ENCODE assay signal across 14 mouse cellular contexts in the genomic region with DNA sequence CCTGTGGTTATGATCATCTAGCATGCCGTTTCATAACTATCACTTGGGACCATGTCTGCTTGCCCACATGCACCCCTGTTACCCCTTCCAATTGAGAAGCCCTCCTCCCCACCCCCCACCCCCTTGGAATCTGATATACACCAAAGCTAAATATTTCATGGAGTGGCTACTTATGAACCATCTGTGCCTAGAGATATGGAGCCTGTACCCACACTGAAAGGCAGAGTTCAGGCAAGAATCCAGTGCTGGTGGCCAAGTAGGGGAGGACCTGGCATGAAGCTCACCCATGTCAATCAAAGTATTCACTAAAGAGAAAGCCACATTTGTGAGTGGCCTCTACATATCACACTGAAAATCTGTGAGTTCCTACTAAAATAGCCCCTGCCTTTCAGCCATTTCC. TPM values are rescaled to one million over a fixed set of nuclear protein-coding genes. Genes with fewer than 3 reads are reported as not detected.
DNase-seq lines count a peak whose midpoint lies in the region; ATAC-seq and TF ChIP-seq lines count a peak whose summit lies in the region.
"Had no signal": no experiment of that assay in that cellular context is flagged by ENCODE, and none has a peak within 500 bp of the region (broad histone marks: within the 10 kb centered on the region; RNA-seq: fewer than 3 reads in every experiment).

No protein-coding gene starts in this region.

- intact Hi-C loops in left cerebral cortex, postnatal 4 days (cut with DNase I): loop anchor here (5.0 to 10.0 kb wide), 2 partner anchors 105 to 383 kb away; a partner anchor contains a TSS
- intact Hi-C loops in left cerebral cortex, adult 2 months (cut with DNase I): loop anchor here (5.0 kb wide), 1 partner anchor 398 kb away; no protein-coding TSS in a partner anchor

- no peak for TF ChIP-seq POLR2A in brain, embryonic 14.5 days (IDR thresholded peaks at IDR 0.05; ENCODE audit: borderline replicate concordance, extremely low read depth, insufficient read depth, insufficient read length, poor library complexity, severe bottlenecking)
- no peak for TF ChIP-seq POLR2A in myocyte (IDR thresholded peaks at IDR 0.05; ENCODE audit: insufficient read length, low read depth)

- no peaks in the 10 kb centered on the region for H3K79me2 ChIP-seq in myocyte (ENCODE audit: control insufficient read depth, insufficient read depth)

- H3ac ChIP-seq in myocyte (ENCODE audit: control insufficient read depth, insufficient read length): no peak overlapping the region

- no peak for TF ChIP-seq CTCF in left cerebral cortex, adult 2 months (IDR thresholded peaks at IDR 0.05)
- TF ChIP-seq CTCF in brain, embryonic 14.5 days (IDR thresholded peaks at IDR 0.05; ENCODE audit: borderline replicate concordance, extremely low read depth, insufficient read depth, insufficient read length): no peak

- H3K4me3 ChIP-seq in forebrain, embryonic 16.5 days (replicated peaks; ENCODE audit: low read length): no peak overlapping the region
- no peak overlapping the region for H3K4me3 ChIP-seq in forebrain, embryonic 13.5 days
- H3K4me3 ChIP-seq in left cerebral cortex, adult 2 months: no peak overlapping the region
- H3K4me3 ChIP-seq in myocyte: no peak overlapping the region
- H3K4me3 ChIP-seq: embryonic facial prominence, embryonic 13.5 days; kidney, embryonic 15.5 days had no signal

- 0 out of 2 replicates have a peak, but pooled peaks cover 2% of the 10 kb centered on the region for H3K27me3 ChIP-seq in forebrain, embryonic 16.5 days (replicated peaks; ENCODE audit: control insufficient read depth, insufficient read depth, low read length)
- no peaks in the 10 kb centered on the region for H3K27me3 ChIP-seq in forebrain, embryonic 13.5 days
- no peaks in the 10 kb centered on the region for H3K27me3 ChIP-seq in myocyte (ENCODE audit: control insufficient read depth, insufficient read depth, insufficient read length)
- H3K27me3 ChIP-seq: embryonic facial prominence, embryonic 13.5 days; kidney, embryonic 15.5 days had no signal

- H3K9me3 ChIP-seq in forebrain, embryonic 16.5 days (ENCODE audit: control insufficient read depth, low read length): no peaks in the 10 kb centered on the region
- no peaks in the 10 kb centered on the region for H3K9me3 ChIP-seq in forebrain, embryonic 13.5 days (replicated peaks)
- H3K9me3 ChIP-seq: embryonic facial prominence, embryonic 13.5 days; kidney, embryonic 15.5 days had no signal

- H3K36me3 ChIP-seq in forebrain, embryonic 16.5 days (ENCODE audit: control insufficient read depth, insufficient read depth): no peaks in the 10 kb centered on the region
- H3K36me3 ChIP-seq in forebrain, embryonic 13.5 days (ENCODE audit: poor library complexity, severe bottlenecking): no peaks in the 10 kb centered on the region
- no peaks in the 10 kb centered on the region for H3K36me3 ChIP-seq in myocyte (ENCODE audit: control insufficient read depth, insufficient read depth)
- H3K36me3 ChIP-seq: embryonic facial prominence, embryonic 13.5 days; kidney, embryonic 15.5 days had no signal

- no peak overlapping the region for H3K27ac ChIP-seq in forebrain, embryonic 16.5 days (ENCODE audit: low read length)
- no peak overlapping the region; the same call in 1 of the 2 replicates for H3K27ac ChIP-seq in forebrain, embryonic 13.5 days
- no peak overlapping the region for H3K27ac ChIP-seq in left cerebral cortex, adult 2 months
- H3K27ac ChIP-seq: embryonic facial prominence, embryonic 13.5 days; kidney, embryonic 15.5 days had no signal

- no peak overlapping the region for H3K4me2 ChIP-seq in forebrain, embryonic 16.5 days (ENCODE audit: low read length)
- H3K4me2 ChIP-seq in forebrain, embryonic 13.5 days: no peak overlapping the region
- peak overlapping the region; percentile 51 for H3K4me2 ChIP-seq in myocyte (ENCODE audit: low read depth)
- H3K4me2 ChIP-seq: embryonic facial prominence, embryonic 13.5 days; kidney, embryonic 15.5 days had no signal

- peak; percentile 20 for DNase-seq in left cerebral cortex, postnatal 4 days
- no peak for DNase-seq in left cerebral cortex, adult 2 months (ENCODE audit: extremely low spot score in 1 of 2, low spot score in 2 of 2)
- DNase-seq in brain, embryonic 14.5 days (ENCODE audit: low read depth): peak; percentile 37
- DNase-seq in frontal cortex, postnatal 25 days (ENCODE audit: low spot score in 2 of 2): no peak
- DNase-seq: cerebellum, adult 9-10 months; gastrocnemius, postnatal 10 days; layer of hippocampus, adult 9-11 months had no signal

- 44% methylated on average over 1 of the region's 1 CpGs for WGBS in forebrain, embryonic 16.5 days
- WGBS in forebrain, embryonic 13.5 days: 79% methylated on average over 1 of the region's 1 CpGs

- peak; percentile 65 for ATAC-seq in forebrain, embryonic 16.5 days
- ATAC-seq in forebrain, embryonic 13.5 days: no peak

- H3K4me1 ChIP-seq in forebrain, embryonic 16.5 days (replicated peaks; ENCODE audit: control insufficient read depth, insufficient read depth, low read length): peaks cover 16% of the 10 kb centered on the region
- no peaks in the 10 kb centered on the region for H3K4me1 ChIP-seq in forebrain, embryonic 13.5 days

- no peak overlapping the region for H3K9ac ChIP-seq in forebrain, embryonic 16.5 days (replicated peaks; ENCODE audit: low read depth, low read length)
- H3K9ac ChIP-seq in forebrain, embryonic 13.5 days: no peak overlapping the region
- H3K9ac ChIP-seq: embryonic facial prominence, embryonic 13.5 days; kidney, embryonic 15.5 days had no signal

TF ChIP-seq in myocyte, 11 proteins besides CTCF, POLR2A, EP300 and RAD21:
- TF ChIP-seq MYOG (IDR thresholded peaks at IDR 0.05; ENCODE audit: control insufficient read depth in 1 of 3, insufficient read depth in 1 of 3, insufficient read length in 2 of 3, low read depth in 2 of 3) (no peak), POLR2AphosphoS2 (IDR thresholded peaks at IDR 0.05; ENCODE audit: insufficient read length, low read depth) (no peak), TCF3 (IDR thresholded peaks at IDR 0.05; ENCODE audit: insufficient read length, low read depth) (no peak), SRF (IDR thresholded peaks at IDR 0.05; ENCODE audit: control insufficient read depth, insufficient read length, low read depth) (no peak)

RNA-seq across cellular contexts. Expression of a gene that starts 11.8 kb away (rescaled TPM):
- polyA plus RNA-seq in forebrain, embryonic 16.5 days (2015; fragmentation: Nextera tagmentation; extraction: Ambion mirVana): 12.5 and 16.4 TPM in 2 replicates
- polyA plus RNA-seq in forebrain, embryonic 13.5 days (2015; fragmentation: Nextera tagmentation; extraction: Ambion mirVana): 11.4 and 12.1 TPM in 2 replicates
- 10 to 100 TPM; 23.4 to 27.8 TPM for total RNA-seq in left cerebral cortex, postnatal 4 days (2021)
- total RNA-seq in left cerebral cortex, adult 2 months (2021): 10 to 100 TPM; 27.5 to 27.7 TPM
- 27.6 and 34.2 TPM in 2 replicates for polyA plus RNA-seq in brain, embryonic 14.5 days (2012; rRNA removed)
- polyA plus RNA-seq in myocyte (2012; fragmentation: generic; extraction: Trizol): 10.9 TPM

RNA-seq across cellular contexts. Expression of a gene that starts 44.3 kb away (rescaled TPM):
- polyA plus RNA-seq in forebrain, embryonic 16.5 days (2015; fragmentation: Nextera tagmentation; extraction: Ambion mirVana): not detected in 2 replicates
- not detected in 2 replicates for polyA plus RNA-seq in forebrain, embryonic 13.5 days (2015; fragmentation: Nextera tagmentation; extraction: Ambion mirVana)
- not detected for total RNA-seq in left cerebral cortex, postnatal 4 days (2021)
- not detected for total RNA-seq in left cerebral cortex, adult 2 months (2021)
- polyA plus RNA-seq in brain, embryonic 14.5 days (2012; rRNA removed): 0.04 TPM in 1 of 2 replicates, not detected in the other
- not detected for polyA plus RNA-seq in myocyte (2012; fragmentation: generic; extraction: Trizol)
- total RNA-seq: gastrocnemius, postnatal 10 days had no signal
- polyA plus RNA-seq: limb, embryonic 11.5 days; small intestine, adult 2 months had no signal

Comparison
In these comparisons a context has a peak if more than half of its experiments do, and no peak if none do; other contexts are left out.
1. DNase-seq: peak in left cerebral cortex, postnatal 4 days (single experiment) and brain, embryonic 14.5 days (single experiment); none in left cerebral cortex, adult 2 months (0 of 2) and frontal cortex, postnatal 25 days (0 of 2).